Mouse (Mus musculus) G1E-ER4 (cell line): ENCODE measurements around the gene Meig1. TPM values are rescaled to one million over a fixed set of nuclear protein-coding genes. Genes with fewer than 3 reads are reported as not detected.

ENCODE experiments used
- GATA1 ChIP-seq: IDR thresholded peaks from one replicate; pipeline ENCODE4 v1.8.0; 2012; ENCODE audit warnings: low read length, inconsistent platforms
- polyA plus RNA-seq: library from polyadenylated mRNA; stranded (reverse); fragments of >175 nt; gene quantifications from 2 replicates; pipeline ENCODE4 v1.2.3, GENCODE M21; 2012

Meig1 gene
- not detected in 2 replicates for polyA plus RNA-seq

DNA sequence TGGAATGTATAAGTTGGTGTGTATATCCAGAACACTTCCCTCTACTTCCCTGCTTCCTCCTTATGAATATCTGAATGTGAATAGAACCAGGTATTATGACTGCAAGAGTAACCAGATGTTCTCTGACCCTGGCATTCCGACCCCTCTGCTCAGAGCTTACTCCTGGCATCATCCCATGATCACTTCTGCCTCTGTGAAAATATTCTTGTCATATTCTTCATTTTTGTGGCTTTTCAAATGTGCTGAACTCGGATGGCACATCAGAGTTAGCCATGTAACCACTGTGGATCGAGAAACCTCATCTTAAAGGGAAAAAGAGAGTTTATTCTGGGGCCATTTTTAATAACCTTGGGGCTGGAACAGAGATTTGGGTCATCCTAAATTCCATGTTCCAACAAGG is at the start of gene Meig1:
Meig1 (minus strand) TSS at position 101 of the 400 bp plus-strand sequence.
- no peak for TF ChIP-seq GATA1

DNA sequence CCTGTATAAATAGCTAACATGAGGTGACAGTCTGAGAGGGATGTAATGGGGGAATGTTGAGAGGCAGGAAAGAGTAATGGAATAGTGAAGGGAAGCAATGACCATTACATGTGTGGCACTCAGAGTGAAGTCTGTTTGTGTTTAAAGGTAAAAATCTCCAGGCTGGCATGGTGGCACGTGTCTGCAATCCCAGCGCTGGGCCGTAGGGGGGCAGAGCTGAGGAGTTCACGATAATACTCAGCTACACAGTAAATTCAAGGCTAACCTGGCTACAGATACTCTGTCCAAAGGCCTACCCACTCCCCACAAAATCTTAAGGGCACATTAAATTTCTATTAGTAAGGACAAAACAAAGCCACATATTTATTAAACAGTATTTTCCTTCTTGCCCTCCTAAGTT is 34.1 kb upstream of the Meig1 start:
- no peak for TF ChIP-seq GATA1

DNA sequence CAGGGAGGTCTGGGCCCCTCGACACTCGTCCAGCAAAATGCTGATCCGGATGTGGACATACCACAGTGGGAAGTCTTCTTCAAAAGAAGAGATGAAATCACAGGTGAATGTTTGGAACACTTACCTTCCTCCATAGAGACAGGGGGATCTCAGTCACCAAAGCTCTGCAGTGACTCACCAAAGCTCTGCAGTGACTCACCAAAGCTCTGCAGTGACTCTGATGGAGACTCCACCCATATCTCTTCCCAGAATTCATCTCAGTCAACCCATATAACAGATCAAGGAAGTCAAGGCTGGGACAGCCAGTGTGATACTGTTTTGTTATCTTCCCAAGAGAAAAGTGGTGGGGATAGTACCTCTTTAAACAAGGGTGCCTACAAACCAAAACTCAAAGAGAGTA is 30.6 kb upstream of the Meig1 start:
- no peak for TF ChIP-seq GATA1

DNA sequence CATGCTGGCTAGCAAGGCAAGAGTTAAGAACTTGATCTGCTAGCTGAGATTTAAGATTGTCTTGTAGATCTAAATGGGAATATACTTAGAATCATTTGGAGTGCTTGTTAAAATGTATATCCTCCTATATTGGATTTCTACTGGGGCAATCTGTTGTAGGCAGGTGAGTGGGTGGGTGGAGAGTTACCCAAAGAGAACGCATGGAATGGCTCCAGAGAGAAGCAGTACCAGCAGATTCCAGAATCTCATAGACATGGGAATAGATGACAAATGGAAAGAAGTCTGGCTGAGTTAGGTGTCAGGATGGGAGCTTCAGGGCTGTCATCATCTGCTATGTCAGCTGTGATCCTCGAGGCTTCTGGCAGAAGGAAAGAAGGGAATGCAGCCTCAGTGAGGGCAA is 27.0 kb upstream of the Meig1 start:
- no peak for TF ChIP-seq GATA1

DNA sequence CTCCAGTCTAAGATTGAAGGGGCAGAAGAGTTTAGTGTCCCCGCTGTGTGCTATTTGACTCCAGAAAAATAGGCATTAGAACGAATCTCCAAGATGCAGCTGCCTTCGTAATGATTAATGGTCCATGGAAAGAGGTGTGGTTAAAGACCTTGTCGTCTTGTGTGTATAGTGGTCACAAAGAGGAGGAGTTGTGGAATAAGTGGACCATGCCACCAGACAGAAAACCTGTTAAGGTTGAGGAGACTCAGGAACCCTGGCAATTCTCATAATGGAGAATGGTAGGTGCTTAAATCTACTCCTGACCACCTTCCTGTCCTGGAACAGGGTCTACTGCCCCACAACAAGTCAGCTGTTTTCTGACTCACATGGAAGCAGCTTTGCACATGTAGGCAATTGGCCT is 23.5 kb upstream of the Meig1 start:
- no peak for TF ChIP-seq GATA1

DNA sequence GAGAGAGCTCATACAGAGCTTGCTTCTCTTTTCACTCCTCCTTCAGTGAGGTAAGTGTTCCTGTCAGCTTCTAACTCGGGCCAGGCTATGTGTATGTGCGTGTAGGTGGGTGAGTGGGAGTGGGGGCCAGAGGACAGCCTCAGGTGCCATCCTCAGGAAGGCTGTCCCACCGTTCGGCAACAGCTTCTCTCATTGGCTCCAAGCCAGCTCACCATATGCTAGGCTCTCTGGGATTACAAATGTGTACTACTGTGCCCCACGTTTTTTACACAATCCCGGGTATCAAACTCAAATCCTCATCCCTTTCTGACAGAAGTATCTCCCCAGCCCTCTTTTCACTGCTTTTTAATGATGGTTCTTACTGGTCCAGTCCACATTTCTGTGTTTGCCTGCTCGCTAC is 21.8 kb upstream of the Meig1 start:
- no peak for TF ChIP-seq GATA1

DNA sequence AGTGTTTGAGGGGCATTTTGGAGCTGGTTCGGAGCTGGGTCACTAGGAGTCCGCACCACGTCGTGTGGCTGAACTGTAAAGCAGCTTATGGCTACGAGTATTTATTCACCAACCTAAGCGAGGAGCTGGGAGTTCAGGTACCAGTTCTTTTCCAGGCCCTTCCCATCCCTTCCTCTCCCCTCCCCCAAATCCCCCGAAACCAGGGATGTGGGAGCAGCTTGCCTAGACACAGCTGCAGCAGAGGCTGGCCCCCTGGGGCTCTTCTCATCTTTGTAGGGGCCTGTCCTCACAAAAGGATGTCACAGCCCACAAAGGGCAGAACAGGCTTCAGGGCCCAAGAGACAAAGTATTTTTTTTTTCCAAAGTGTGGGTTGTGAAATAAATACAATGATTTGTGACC is 15.5 kb upstream of the Meig1 start:
- no peak for TF ChIP-seq GATA1

DNA sequence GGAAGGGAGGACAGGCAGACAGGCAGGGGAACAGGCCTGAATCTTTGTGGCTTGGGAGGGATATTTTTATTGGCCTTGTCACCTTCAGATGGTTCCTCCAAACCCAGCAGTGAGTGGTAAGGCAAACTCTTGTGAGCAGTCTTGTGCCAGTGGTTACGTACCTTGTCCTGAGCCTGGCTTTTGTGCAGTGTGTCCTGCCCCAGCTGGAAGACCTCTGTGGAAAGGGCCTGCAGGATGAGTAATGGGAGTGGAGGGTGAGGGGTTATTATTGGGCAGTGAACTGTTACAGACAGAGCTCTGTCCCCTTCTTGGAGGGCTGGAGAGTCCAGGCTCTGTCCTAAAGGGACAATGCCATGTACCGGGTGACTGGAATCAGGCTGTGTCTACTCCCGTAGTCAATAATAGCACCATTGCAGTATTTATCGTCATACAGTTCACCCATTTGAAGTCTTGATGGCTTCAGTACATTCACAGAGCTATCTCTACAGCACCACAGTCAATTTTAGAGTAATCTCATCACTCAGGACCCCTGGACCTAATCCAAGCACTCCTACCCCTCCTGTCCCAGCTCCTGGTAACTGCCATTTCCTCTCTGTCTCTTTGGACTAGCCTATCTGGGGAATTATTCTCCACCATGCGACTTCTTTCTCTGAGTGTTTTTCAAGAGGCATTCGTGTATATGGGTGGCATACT is 13.1 kb upstream of the Meig1 start:
- no peak for TF ChIP-seq GATA1

DNA sequence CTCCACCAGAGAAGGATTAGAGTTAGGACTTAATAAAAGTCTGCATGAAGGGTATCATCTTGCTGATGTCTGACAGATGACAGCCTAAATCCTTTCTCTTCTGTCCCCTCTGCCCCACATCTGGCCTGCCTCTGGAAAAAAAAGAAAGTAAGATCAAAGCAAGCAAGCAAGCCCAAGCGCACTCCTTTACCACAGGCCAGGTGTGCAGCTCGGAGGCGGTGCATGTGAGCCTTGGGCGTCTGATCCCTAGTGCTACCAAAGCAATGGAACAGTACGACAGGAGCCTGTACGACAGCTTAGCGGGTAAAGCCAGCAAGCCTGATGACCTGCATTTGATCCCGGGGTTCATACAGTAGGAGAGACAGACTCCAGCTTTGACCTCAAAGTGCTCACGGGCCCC is 8.5 kb upstream of the Meig1 start:
- no peak for TF ChIP-seq GATA1

DNA sequence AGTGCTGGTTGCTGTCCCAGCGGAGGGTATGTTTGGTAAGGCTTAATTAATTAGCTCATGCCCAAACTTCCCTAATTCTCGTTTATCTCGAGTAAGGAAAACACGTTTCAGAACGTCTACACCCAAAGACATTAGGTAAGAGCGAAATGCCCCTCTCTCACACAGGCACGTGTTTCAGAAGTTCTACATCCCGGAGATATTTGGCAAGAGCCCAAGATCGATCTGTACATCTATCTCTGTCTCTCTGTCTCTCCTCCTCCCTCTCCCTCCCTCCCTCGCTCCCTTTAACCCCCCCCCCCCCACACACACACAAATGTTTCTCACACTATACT is 2.1 kb upstream of the Meig1 start:
- TF ChIP-seq GATA1: no peak

DNA sequence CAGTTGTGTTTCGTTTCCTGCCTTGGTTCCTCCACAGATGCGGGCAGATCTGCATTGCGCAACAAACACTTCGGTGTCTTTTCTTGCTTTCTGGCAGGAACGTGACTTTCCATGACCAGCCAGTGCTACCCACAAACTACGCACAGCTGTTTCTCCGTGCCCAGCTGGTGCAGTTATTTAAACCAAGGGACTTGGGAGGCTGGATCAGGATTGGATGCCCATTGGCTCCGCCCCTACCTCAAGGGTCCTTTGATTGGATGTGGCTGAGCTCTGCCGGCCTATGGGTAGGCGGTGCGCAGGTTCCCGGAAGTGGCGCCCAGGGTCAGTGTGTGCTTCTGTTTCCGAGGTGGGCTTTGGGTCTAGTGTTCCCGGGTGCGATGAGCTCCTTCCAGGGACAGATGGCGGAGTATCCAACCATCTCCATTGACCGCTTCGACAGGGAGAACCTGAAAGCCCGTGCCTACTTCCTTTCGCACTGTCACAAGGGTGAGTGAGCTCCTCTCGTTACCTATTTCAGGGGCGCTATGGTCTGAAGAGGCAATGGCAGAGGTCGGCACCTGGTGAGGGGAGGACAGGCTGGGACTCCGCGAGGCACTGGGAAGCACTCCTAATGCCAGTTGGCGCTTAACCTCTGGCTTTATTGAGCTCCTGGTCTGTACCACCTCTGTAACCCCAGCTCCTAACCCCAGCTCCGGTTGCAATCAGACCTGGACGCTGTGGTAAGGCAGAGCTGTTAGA is 1.6 kb upstream of the Meig1 start, which contains the start of gene Dclre1c:
Dclre1c (plus strand) TSS at position 291 of the 738 bp plus-strand sequence.
- TF ChIP-seq GATA1: no peak

DNA sequence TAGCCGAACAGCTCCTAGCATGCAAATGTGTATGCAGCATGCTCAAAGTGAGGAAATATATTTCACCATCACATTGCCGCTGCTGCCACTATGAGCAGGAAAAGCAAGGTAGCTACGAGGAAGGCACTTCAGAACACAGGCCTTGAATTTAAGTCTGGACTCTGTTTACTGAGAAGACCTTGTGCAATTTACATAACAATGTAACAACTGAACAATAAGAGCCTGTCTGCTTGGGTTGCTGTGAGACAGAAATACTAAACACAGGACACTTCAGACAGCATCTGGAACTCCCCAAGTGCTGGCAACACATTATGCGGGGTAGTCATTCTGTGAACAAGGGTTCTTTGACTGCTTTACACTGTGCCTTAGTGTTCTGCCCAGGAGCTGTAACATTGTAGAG is 2.3 kb downstream of the Meig1 start:
- TF ChIP-seq GATA1: no peak

DNA sequence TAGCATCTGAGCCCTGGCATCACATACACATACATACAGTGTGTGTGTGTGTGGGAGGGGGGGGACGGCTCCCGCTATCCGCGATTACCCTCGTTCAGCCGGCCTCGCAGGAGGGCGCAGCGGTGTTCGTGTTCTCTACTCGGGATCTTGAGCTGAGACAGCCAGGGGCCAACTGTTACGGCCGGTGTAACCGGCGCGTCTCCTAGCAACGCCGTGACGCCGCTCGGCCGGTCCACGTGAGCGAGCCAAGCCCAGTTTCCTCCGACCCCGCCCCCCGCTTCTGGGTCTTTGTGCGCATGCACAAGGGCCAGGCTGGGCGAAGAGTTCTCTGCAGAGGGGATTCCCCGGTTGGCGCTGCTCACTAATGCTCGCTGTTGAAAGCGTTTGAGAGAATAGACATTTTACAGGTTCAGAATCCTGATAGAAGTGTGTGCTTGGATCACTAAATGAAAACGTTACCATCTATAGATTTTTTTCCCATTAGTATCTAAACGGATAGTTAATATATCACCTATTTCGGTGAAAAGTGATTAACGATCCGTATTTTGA is 3.5 kb downstream of the Meig1 start:
- no peak for TF ChIP-seq GATA1

DNA sequence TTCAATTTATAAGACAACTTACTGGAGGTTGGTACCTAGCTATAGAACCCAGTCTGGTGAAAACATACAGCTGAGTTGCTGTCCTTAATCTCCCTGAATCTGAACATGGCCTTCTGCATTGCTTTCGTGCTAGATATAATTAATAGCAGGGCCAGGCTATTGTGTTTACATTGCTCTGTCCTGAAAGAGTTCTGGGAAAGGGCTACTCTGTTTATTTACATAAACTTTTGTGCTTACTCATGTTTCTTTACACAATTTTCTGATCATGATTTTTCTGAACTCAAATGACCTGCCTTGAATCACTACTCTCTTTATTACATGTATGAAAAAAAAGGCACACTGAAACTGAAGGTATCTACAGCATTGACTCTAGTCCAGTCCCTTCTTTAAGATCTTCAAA is 6.8 kb downstream of the Meig1 start:
- TF ChIP-seq GATA1: no peak

DNA sequence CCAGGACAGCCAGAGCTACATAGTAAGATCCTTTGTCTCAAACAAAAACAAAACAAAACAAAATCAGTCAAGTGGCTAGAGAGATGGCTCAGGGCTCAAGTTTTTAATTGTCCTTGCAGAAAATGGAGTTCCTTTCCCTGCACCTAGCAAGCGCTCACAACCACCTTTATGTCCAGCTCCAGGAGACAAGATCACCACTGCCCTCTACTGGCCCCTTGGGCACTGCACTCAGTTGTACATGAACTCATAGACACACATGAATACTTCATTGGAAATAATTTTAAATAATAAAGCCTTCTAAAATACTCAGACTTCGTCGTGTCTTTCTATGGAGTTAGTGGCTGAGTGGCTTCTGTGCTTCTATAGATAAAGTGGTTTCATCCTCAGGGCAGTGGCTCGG is 8.2 kb downstream of the Meig1 start:
- no peak for TF ChIP-seq GATA1

DNA sequence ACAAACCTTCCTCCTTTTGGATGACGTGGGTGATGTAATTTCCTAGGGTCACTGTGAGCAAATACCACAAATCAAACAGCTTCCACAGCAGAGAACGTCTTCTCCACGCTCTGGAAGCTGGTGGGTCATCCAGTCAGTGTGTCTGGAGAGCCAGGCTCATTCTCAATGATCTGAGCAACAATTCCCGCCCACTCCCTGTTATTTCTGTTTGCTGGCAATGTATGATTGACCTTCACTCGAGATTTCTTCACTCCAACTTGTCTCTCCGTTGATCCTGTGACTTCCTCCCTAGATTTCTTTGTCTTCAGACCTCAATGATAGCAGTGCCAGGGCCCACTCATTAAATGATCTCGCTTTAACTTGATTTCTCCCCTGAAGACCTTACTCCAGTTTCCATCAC is 14.7 kb downstream of the Meig1 start:
- TF ChIP-seq GATA1: no peak

DNA sequence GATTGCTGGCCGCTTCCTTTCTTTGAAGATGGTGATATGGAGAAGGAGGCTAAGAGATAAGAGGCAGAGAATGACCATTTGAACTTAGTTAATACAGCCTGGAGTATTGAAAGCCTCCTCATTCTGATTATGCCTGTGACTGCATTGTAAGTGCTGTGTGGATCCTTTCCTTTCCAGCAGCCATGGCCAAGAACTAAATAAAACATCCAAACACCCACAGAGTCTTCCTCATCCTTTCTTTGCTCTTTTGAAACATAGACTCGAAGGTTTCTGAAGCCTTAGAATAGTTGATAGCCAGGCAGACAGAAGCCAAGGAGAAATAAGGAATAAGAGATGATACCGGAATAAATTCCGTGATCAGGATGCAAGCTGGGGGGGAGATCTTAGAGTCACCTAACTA is 16.5 kb downstream of the Meig1 start:
- TF ChIP-seq GATA1: no peak
